Comparison of ENCODE assay signal across 19 mouse cellular contexts in the genomic region with DNA sequence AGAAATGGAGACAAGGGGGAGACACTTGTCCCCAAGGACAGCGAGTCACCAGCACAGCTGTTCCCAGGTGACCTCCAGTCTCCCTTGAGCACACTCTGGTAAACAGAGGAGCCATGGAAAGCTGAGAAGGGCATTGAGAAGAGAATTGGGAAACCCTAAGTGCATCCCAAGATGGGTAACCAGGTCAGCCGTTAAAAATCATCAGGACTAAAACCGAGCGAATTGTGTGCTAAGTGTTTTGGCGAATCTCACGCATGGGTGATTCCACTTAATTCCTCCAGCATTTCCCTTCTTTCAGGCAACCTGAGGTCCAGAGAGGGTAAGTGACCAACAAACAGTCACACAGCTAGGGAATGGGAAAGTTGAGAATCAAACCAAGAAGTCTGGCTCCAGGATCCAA. TPM values are rescaled to one million over a fixed set of nuclear protein-coding genes. Genes with fewer than 3 reads are reported as not detected.
"Had no signal": no experiment of that assay in that cellular context is flagged by ENCODE, and none has a peak within 500 bp of the region (broad histone marks: within the 10 kb centered on the region; RNA-seq: fewer than 3 reads in every experiment).

No protein-coding gene starts in this region.

- H3K9me3 ChIP-seq: limb, embryonic 13.5 days; liver, embryonic 12.5 days; liver, embryonic 15.5 days; lung, embryonic 15.5 days; midbrain, embryonic 13.5 days; neural tube, embryonic 15.5 days had no signal

- H3K36me3 ChIP-seq: limb, embryonic 13.5 days; liver, embryonic 12.5 days; liver, embryonic 15.5 days; lung, embryonic 15.5 days; midbrain, embryonic 13.5 days; neural tube, embryonic 15.5 days had no signal

- H3K9ac ChIP-seq: limb, embryonic 13.5 days; liver, embryonic 12.5 days; liver, embryonic 15.5 days; lung, embryonic 15.5 days; midbrain, embryonic 13.5 days; neural tube, embryonic 15.5 days had no signal

- ATAC-seq: intestine, embryonic 16.5 days; liver, embryonic 12.5 days; midbrain, embryonic 13.5 days; midbrain, embryonic 16.5 days had no signal

- H3K27ac ChIP-seq: left cerebral cortex, adult 2 months; limb, embryonic 13.5 days; liver, embryonic 12.5 days; liver, embryonic 15.5 days; lung, embryonic 15.5 days; midbrain, embryonic 13.5 days; neural tube, embryonic 15.5 days; stomach, postnatal 0 days had no signal

- H3K4me2 ChIP-seq: limb, embryonic 13.5 days; liver, embryonic 12.5 days; liver, embryonic 15.5 days; lung, embryonic 15.5 days; midbrain, embryonic 13.5 days; neural tube, embryonic 15.5 days had no signal

- DNase-seq: kidney, adult 18-20 months; layer of hippocampus, postnatal 36 days; liver; lung, postnatal 4 days; right cerebral cortex, postnatal 4 days; thymus, adult 2 months; thymus, postnatal 14 days; thymus, postnatal 4 days had no signal

- H3K4me3 ChIP-seq: left cerebral cortex, adult 2 months; limb, embryonic 13.5 days; liver, embryonic 12.5 days; liver, embryonic 15.5 days; lung, embryonic 15.5 days; midbrain, embryonic 13.5 days; myocyte; neural tube, embryonic 15.5 days had no signal

RNA-seq across cellular contexts. Expression of a gene that starts 3.9 kb away (rescaled TPM):
- polyA plus RNA-seq: liver, embryonic 12.5 days; liver, embryonic 15.5 days; lung, embryonic 15.5 days had no signal

RNA-seq across cellular contexts. Expression of a gene that starts 42.7 kb away (rescaled TPM):
- polyA plus RNA-seq: liver, embryonic 12.5 days had no signal
